Mouse (Mus musculus) thymus, postnatal 4 days (tissue): ENCODE results near the gene Hbb-bt.
"Not testable (repeated sequence)": the region's sequence is repeated elsewhere in the genome, so short reads cannot be mapped to it uniquely, and the experiment has no call there.

ENCODE experiments used
- DNase-seq: peaks from one replicate; pipeline ENCODE4 v3.0.0; 2021

Hbb-bt gene

DNA sequence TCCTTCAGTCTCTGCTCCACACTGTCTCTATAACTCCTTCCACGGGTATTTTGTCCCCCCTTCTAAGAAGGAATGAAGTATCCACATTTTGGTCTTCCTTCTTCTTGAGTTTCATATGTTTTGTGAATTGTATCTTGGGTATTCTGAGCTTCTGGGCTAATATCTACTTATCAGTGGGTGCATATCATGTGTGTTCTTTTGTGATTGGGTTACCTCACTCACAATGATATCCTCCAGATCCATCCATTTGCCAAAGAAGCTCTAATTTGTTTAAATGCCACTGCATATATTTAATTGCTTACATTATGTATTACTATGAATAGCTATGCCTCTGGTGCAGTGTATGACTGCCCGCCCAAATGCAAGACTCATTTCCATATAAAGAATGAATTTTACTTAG, 5.7 kb downstream of the Hbb-bt start:
- DNase-seq = not testable (repeated sequence)

DNA sequence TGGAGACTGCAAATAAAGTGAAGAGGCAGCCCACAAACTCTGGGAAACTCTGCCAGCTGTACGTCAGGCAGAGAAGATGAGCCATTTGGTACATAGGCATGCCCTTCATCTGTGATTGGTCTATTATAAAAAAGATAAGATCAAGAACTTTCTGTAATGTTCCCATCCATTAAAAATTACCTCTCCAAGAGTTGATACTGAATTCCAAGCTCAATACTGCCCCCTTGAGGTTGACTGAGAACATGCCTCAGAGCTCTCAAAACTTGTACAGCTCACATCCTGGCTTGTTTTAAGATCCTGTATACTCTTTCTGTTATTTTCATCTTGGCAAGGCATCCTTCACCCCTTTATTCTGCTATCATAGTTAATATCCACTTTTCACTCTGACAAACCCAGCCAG, 6.9 kb downstream of the Hbb-bt start:
- peak; percentile 9 for DNase-seq

DNA sequence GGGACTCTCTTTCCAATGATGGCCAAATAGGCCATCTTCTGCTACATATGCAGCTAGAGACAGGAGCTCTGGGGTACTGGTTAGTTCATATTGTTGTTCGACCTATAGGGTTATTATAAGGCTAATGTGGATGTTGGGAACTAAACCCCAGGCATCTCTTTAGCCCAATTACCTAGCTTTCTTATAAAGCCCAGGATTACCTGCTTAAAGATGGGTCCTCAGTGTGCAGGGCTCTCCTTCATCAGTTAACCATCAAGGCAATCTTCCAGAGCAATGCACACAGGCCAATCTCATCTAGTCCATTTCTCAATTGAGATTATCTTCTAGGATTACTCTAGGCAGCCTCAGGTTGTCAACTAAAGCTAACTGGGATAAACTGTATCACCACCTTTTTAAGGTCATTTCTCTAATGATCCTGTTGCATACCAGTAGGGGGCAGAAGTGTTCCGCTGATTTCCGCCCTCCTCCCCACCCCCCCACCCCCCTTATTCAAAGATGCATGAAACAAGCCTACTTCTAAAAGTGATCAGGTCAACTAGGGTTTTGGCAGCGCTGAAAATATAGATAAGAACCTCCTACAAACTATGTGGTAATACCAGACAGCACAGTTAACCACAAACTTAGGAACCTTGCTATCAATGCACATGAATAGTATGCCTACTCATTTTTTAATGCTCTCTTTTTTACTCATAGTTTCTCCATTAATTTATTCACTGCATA, 21.0 kb downstream of the Hbb-bt start:
- DNase-seq = no peak

DNA sequence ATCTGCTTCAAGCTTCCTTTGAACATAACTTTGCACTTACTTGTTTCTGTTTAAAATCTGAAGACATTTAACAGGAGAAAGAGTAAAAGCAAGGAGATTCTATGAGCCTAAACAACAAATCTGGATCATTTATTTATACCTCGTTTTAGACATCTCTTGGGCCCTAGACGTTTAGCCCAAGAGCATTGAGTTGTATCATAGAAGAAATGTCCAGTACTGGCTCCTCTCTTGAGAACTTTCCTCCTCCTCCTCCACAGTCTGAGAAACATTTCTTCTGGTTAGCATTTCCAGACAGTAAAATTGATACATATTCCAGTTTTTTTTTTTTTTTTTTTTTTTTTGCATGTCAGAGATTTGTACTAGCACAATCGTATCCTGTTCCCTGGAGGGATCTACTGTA, 22.1 kb downstream of the Hbb-bt start, which contains the start of gene Olfr67:
Gene Olfr67, minus strand, starts transcription at position 101 of the 400 bp plus-strand sequence.
- no peak for DNase-seq

- DNase-seq = no peak
Measured at GRCm38 (mm10) chr7:103779598-103779997, 34.2 kb downstream of the Hbb-bt start, which contains the start of gene Olfr68. Gene Olfr68, minus strand, starts transcription at chr7:103779698.

DNA sequence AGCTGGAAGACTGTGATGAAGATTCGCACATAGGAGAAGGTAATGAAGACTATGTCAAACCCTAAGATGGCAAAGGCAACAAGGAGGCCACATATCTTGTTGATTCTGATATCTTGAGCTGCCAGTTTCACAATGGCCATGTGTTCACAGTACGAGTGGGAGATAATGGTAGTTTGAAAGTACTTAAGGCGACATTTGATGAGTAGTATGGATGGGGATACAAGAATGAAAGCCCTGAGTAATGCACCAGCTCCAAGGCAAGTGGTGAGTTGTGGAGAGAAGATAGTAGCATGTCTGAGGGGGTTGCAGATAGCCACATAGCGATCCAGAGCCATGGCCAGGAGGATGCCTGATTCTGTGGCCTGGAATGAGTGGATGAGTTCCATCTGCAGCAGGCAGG, 36.1 kb downstream of the Hbb-bt start:
- not testable (repeated sequence) for DNase-seq

DNA sequence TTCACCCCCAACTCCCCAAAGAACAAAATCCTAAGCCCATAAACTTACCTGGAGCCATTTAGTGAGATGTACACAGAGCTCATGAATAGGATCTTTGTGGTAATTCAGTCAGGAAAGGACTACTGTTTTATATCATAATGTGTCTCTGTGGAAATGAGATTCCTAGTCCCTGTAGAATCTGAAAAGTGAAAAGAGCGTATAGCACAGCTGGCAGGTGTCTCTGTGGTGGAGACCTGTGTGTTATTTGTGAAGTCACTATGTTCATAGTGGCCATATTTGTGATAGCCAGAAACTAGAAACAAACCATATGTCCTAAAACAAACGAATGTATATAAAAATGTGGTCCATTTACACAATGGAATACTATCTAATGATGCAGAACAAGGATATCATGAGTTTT, 42.3 kb downstream of the Hbb-bt start, which contains the start of gene Olfr69:
Gene Olfr69, minus strand, starts transcription at position 101 of the 400 bp plus-strand sequence.
- DNase-seq = no peak

- not testable (repeated sequence) for DNase-seq
Measured at GRCm38 (mm10) chr7:103767687-103768086, 46.1 kb downstream of the Hbb-bt start.
